Mouse (Mus musculus): Measurements from ENCODE around the gene Dmwd.

Gene Dmwd

GRCm38 (mm10) chr7:19073504-19073903 is 2.5 kb upstream of the Dmwd start:
- DNase-seq = peak; percentile 48

- DNase-seq = no peak
These were observed 1.5 kb upstream of the Dmwd start for GRCm38 (mm10) chr7:19074494-19074893.

- DNase-seq = no peak
These were observed 796 bp upstream of the Dmwd start for GRCm38 (mm10) chr7:19075231-19075630.

- no peak for DNase-seq
These were observed 562 bp downstream of the Dmwd start for GRCm38 (mm10) chr7:19076586-19076991.

- peak; percentile 49 for DNase-seq
These were observed 1.7 kb downstream of the Dmwd start for GRCm38 (mm10) chr7:19077761-19078160.

- DNase-seq = no peak
These were observed 2.7 kb downstream of the Dmwd start for GRCm38 (mm10) chr7:19078732-19079131.

GRCm38 (mm10) chr7:19080451-19080950 is 4.5 kb downstream of the Dmwd start:
- no peak for DNase-seq

GRCm38 (mm10) chr7:19082171-19082570 is 6.1 kb downstream of the Dmwd start:
- DNase-seq = no peak

- peak; percentile 56 for DNase-seq
These were observed 7.1 kb downstream of the Dmwd start for GRCm38 (mm10) chr7:19083096-19083495.

GRCm38 (mm10) chr7:19083701-19084100 is 7.7 kb downstream of the Dmwd start, which contains the start of gene Dmpk:
Dmpk (plus strand) TSS chr7:19083849.
- no peak for DNase-seq

- DNase-seq = no peak
These were observed 8.3 kb downstream of the Dmwd start for GRCm38 (mm10) chr7:19084277-19084771.

GRCm38 (mm10) chr7:19084921-19085473 is 9.0 kb downstream of the Dmwd start:
- no peak for DNase-seq

GRCm38 (mm10) chr7:19085495-19085894 is 9.5 kb downstream of the Dmwd start:
- DNase-seq = no peak

GRCm38 (mm10) chr7:19086042-19086441 is 10.0 kb downstream of the Dmwd start:
- DNase-seq = peak; percentile 64

GRCm38 (mm10) chr7:19086760-19087159 is 10.7 kb downstream of the Dmwd start:
- DNase-seq = no peak

GRCm38 (mm10) chr7:19088813-19089212 is 12.8 kb downstream of the Dmwd start:
- peak; percentile 77 for DNase-seq

GRCm38 (mm10) chr7:19091913-19092312 is 15.9 kb downstream of the Dmwd start:
- DNase-seq = no peak

- peak; percentile 38 for DNase-seq
These were observed 16.6 kb downstream of the Dmwd start for GRCm38 (mm10) chr7:19092381-19093173.

- DNase-seq = peak; percentile 91
These were observed 17.1 kb downstream of the Dmwd start for GRCm38 (mm10) chr7:19093174-19093521.

- peak; percentile 97 for DNase-seq
These were observed 17.7 kb downstream of the Dmwd start for GRCm38 (mm10) chr7:19093537-19094385.

GRCm38 (mm10) chr7:19094471-19094825 is 18.4 kb downstream of the Dmwd start, which contains the start of gene Six5:
Six5 (plus strand) TSS chr7:19094594.
- DNase-seq = peak; percentile 58

- DNase-seq = peak; percentile 51
These were observed 19.1 kb downstream of the Dmwd start for GRCm38 (mm10) chr7:19094826-19095750.
